Mouse (Mus musculus): ENCODE measurements around the gene Orai1.

The Orai1 gene

DNA sequence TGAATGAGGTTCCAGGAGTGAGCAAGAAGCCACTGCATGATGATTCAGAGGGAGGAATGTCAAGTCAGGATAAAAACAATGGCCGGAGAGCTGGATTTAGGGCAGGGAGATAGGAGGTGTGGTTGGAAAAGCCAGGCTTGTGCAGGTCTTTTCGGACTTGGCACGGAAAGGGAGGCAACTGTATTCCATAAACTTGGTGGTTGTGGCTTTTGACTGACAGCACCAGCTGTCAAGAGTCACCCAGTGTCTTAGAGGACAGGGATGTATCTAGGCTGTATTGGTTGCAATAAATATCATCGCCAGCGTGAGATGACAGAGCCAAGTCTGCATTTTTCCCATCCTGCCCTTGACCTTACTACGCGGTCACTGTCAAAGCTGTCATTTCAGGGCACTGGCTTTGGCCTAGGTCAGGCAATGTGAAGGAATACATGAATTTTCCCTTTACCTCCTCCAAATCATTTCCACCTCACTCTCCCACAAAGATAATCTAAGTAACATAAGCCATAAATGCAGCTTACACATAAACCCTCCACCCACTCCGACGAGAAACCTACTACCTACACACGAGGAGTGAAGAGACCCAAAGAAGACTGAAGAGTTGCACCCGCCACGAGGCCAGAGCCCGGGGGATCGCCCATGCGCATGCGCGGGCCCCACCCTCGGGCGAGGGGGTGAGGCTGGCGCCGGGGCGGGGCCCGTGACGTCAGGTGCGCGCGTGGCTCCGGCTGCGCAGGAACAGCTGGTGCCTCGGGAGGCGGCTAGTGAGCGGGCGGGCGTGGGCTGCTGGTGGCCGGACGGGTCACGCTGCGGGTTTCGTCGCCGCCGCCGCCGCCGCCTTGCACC lies 60.9 kb downstream of the Orai1 start:
- peak; percentile 97 for DNase-seq

DNA sequence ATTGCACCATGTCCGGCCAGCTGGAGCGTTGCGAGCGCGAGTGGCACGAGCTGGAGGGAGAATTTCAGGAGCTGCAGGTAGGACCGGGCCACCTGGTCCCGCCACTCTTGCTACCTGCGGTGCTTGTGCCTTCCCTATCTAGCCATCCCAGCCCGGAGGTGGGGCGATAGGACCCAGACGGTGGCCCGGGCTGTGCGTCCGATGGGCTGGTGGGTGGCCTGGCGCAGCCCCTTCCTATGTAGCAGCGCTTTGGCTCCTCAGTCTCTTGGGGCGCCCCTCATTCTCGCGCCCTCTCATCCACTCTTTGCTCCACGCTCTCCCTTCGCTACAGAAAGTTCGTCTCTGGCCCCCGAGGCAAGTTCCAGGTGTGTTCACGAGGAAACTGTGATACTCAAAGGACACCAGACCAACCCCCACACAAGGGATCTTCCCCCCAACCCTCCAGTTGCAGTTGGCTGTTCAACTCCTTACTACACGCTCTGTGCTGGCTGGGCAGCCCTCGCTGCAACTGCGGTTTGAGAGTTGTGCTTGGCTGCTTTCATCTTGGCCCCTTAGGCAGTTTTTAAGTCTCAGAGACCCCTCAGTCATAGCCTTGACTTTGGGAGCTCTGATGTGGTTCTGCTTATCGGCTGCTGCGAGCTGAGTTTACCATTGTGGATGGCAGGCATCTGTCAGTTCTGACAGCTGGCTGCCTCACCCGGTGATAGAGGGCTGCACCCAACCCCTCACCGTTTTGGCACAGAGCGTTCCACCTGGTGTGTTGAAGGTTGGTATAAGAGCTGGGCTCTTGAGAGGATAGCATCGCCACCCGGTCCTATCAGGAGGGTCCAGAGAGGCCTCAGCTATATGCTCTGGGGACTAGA lies 61.8 kb downstream of the Orai1 start:
- DNase-seq = no peak

DNA sequence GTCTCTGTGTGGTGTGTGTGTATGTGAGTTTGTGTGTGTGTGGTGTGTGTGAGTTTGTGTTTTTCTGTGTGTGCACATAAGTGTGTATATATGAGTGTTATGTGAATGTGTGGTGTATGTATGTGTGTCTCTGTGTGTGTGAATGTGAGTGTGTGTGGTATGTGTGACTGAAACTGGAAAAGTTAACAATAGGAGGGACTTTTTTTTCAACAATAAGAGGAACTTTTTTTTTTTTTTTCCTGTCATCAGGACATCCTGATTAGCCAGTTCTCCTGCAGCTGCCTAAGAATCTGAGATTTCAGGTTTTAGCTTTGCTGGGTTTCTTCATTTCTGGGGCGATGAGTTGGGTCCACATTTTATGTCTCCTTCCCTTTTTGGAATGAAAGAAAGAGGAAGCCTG lies 64.7 kb downstream of the Orai1 start:
- DNase-seq = no peak

DNA sequence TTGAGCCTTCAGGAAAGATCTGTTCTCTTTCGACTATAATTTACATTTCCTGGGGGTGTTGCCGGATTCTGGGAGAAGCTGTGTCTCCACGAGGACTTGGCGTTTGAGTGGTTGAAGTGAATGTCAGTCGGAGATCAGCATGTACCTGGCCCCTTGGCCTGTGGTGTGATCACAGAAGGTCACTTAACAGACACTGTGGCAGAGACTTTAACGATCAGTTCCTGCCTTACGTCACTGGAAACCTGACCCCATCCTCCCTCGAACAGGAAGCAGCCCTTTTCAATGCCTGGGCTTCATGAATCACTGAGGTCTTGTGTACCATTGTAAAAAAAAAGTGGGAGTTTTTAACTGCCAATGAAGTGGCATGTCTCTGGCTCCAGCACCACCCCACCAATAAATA lies 65.2 kb downstream of the Orai1 start:
- peak; percentile 51 for DNase-seq

All from kidney, postnatal 10 days (tissue).